8 mouse cellular contexts compared by ENCODE assay signal in genomic region chr1:125458531-125458930, GRCm38 (mm10). TPM values are rescaled to one million over a fixed set of nuclear protein-coding genes. Genes with fewer than 3 reads are reported as not detected.
DNase-seq lines count a peak whose midpoint lies in the region; ATAC-seq and TF ChIP-seq lines count a peak whose summit lies in the region.
"Had no signal": no experiment of that assay in that cellular context is flagged by ENCODE, and none has a peak within 500 bp of the region (broad histone marks: within the 10 kb centered on the region; RNA-seq: fewer than 3 reads in every experiment).

No protein-coding gene starts in this region.

- H3K9ac ChIP-seq in kidney, embryonic 14.5 days (ENCODE audit: low read depth, low read length): no peak overlapping the region
- no peak overlapping the region for H3K9ac ChIP-seq in hindbrain, postnatal 0 days (replicated peaks; ENCODE audit: low read length)
- H3K9ac ChIP-seq: limb, embryonic 15.5 days had no signal

- ATAC-seq in kidney, embryonic 14.5 days (ENCODE audit: low FRiP score, low TSS enrichment): no peak
- no peak for ATAC-seq in hindbrain, postnatal 0 days

- H3K27me3 ChIP-seq in kidney, embryonic 14.5 days (ENCODE audit: control insufficient read depth, insufficient read depth, low read length): no peaks in the 10 kb centered on the region
- H3K27me3 ChIP-seq in hindbrain, postnatal 0 days (ENCODE audit: insufficient read depth, low read length): no peaks in the 10 kb centered on the region
- H3K27me3 ChIP-seq: limb, embryonic 15.5 days had no signal

- H3K9me3 ChIP-seq in kidney, embryonic 14.5 days (ENCODE audit: control insufficient read depth, low read length): no peaks in the 10 kb centered on the region
- no peaks in the 10 kb centered on the region for H3K9me3 ChIP-seq in hindbrain, postnatal 0 days (ENCODE audit: low read length)
- H3K9me3 ChIP-seq: limb, embryonic 15.5 days had no signal

- no peak overlapping the region for H3K27ac ChIP-seq in kidney, embryonic 14.5 days (ENCODE audit: low read depth, low read length)
- no peak overlapping the region for H3K27ac ChIP-seq in hindbrain, postnatal 0 days
- H3K27ac ChIP-seq: limb, embryonic 15.5 days had no signal

- no peak overlapping the region for H3K4me2 ChIP-seq in kidney, embryonic 14.5 days (replicated peaks; ENCODE audit: low read depth, low read length)
- no peak overlapping the region for H3K4me2 ChIP-seq in hindbrain, postnatal 0 days (ENCODE audit: low read depth, low read length)
- H3K4me2 ChIP-seq: limb, embryonic 15.5 days had no signal

- H3K4me1 ChIP-seq in kidney, embryonic 14.5 days (ENCODE audit: control insufficient read depth, insufficient read depth, low read length): no peaks in the 10 kb centered on the region
- H3K4me1 ChIP-seq in hindbrain, postnatal 0 days (ENCODE audit: insufficient read depth, low read length): no peaks in the 10 kb centered on the region
- H3K4me1 ChIP-seq: limb, embryonic 15.5 days had no signal

- H3K36me3 ChIP-seq in kidney, embryonic 14.5 days (ENCODE audit: control insufficient read depth, insufficient read depth, low read length): no peaks in the 10 kb centered on the region
- H3K36me3 ChIP-seq in hindbrain, postnatal 0 days (ENCODE audit: insufficient read depth, low read length): no peaks in the 10 kb centered on the region
- H3K36me3 ChIP-seq: limb, embryonic 15.5 days had no signal

- no peak for TF ChIP-seq CTCF in hindbrain, postnatal 0 days (IDR thresholded peaks at IDR 0.05; ENCODE audit: low read depth)

- peak; percentile 17 for DNase-seq in kidney, postnatal 14 days
- peak; percentile 87 for DNase-seq in brain, adult 2 months (ENCODE audit: low read depth, low spot score)
- peak; percentile 5 to 15 for DNase-seq in cerebellum, postnatal 10 days
- peak; percentile 31 for DNase-seq in lung, postnatal 14 days
- DNase-seq in urinary bladder, adult 18-20 months (ENCODE audit: low spot score in 2 of 2): no peak
- no peak for DNase-seq in hindbrain, postnatal 0 days (ENCODE audit: low spot score)

- H3K4me3 ChIP-seq in kidney, embryonic 14.5 days (ENCODE audit: low read length): no peak overlapping the region
- no peak overlapping the region for H3K4me3 ChIP-seq in hindbrain, postnatal 0 days (ENCODE audit: low read length)
- H3K4me3 ChIP-seq: limb, embryonic 15.5 days had no signal

- WGBS in kidney, embryonic 14.5 days: 35% methylated on average over 5 of the region's 5 CpGs
- WGBS in hindbrain, postnatal 0 days: 73% methylated on average over 5 of the region's 5 CpGs

RNA-seq across cellular contexts. Expression of gene Actr3, which starts 23.0 kb away (rescaled TPM):
- polyA plus RNA-seq in kidney, embryonic 14.5 days (2014; fragmentation: Nextera tagmentation; extraction: Ambion mirVana): 183 and 275 TPM in 2 replicates
- 130 and 138 TPM in 2 replicates for total RNA-seq in hindbrain, postnatal 0 days (2014; rRNA removed)
- 180 and 186 TPM in 2 replicates for polyA plus RNA-seq in hindbrain, postnatal 0 days (2015; fragmentation: Nextera tagmentation; extraction: Ambion mirVana)

Comparison
In these comparisons a context has a peak if more than half of its experiments do, and no peak if none do; other contexts are left out.
1. DNase-seq: peak in kidney, postnatal 14 days (single experiment), brain, adult 2 months (single experiment), cerebellum, postnatal 10 days (2 of 2) and lung, postnatal 14 days (single experiment); none in urinary bladder, adult 18-20 months (0 of 2) and hindbrain, postnatal 0 days (single experiment).